Mouse (Mus musculus): Measurements from ENCODE around the gene Ap1m1. TPM values are rescaled to one million over a fixed set of nuclear protein-coding genes. Genes with fewer than 3 reads are reported as not detected.

Ap1m1 gene
- total RNA-seq (2022): 10 to 100 TPM; 42.0 to 48.4 (median 43.4) TPM

DNA sequence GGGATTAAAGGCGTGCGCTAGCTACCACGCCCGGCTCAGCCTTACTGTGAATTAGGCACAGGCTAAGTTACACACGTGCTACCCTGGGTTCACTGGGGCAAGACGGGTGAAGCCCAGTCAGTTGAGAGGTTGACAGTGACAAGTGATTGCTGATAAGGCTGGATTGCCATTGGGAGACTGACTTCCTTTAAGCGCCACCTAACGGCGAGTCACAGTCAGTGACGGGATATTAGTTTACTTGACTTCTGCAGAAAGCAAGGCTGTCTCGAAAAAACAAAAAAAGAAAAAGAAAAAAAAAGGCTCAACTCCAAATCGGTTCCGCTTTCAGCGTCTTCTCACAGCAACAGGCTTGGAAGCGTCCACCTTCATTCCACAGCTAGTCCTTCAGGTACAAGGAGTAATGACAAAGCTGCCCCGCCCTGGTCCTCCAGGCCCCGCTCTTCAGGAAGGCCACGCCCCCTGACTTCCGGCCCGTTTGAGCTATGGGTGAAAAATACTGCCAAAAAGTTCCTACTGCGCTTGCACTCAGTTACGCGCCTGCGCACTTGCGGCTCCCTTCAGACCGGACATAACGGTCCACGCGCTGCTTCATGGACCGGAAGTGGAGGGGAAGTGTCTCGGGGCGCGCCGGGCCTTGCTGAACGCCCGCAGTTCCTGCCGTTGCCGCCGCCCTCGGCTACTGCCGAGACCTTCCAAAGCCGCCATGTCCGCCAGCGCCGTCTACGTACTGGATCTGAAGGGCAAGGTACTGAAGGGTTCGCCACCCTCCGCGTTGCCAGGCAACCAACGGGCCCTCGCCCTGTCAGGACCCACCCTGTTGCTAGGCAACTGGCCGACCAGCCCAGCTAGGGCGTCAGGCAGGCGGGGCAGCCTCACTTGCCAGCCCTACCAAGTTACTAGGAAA is at the start of gene Ap1m1:
Gene Ap1m1, plus strand, starts transcription at position 520 of the 904 bp plus-strand sequence.
- peak; percentile 98 for DNase-seq (ENCODE audit: low spot score)

DNA sequence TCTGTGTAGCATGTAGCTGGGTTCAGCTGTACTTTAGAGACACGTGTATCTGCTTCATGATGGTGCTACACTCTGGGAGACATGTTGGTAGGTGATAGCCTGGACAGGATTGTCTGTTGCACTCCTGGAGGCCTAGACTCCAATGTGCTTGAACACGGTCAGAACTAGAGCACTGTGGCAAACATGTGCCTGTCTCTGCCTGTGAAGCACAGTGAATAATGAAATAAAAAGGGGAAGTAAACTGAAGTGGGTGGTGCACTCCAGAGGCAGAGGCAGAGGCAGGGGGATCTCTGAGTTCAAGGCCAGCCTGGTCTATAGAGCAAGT is 49.6 kb upstream of the Ap1m1 start:
- no peak for DNase-seq (ENCODE audit: low spot score)

DNA sequence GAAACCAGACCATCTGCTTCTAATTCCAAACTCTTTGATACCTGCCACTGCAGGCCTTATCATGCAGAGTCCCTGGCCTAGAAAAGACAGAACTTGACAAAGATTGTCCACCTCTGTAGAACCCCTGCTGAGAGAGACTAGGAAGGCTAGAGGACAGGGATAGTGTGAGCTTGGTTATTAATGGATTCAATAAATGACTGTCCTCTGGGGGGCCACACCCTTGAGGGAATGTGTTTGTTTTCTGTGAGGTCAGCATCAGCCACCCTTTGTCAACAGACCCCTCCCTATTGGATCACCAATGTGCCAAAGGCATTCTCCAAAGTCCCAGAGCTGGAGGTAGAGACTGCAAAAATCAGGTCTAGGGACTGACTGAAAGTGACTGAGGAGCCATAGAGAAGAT is 47.8 kb upstream of the Ap1m1 start:
- DNase-seq (ENCODE audit: low spot score): no peak

- DNase-seq (ENCODE audit: low spot score): no peak
Measured at GRCm38 (mm10) chr8:72197997-72198396, 41.8 kb upstream of the Ap1m1 start.

GRCm38 (mm10) chr8:72208582-72208981 is 31.2 kb upstream of the Ap1m1 start:
- no peak for DNase-seq (ENCODE audit: low spot score)

GRCm38 (mm10) chr8:72210222-72210621 is 29.6 kb upstream of the Ap1m1 start:
- DNase-seq (ENCODE audit: low spot score): no peak

GRCm38 (mm10) chr8:72210710-72211109 is 29.1 kb upstream of the Ap1m1 start:
- DNase-seq (ENCODE audit: low spot score): no peak

DNA sequence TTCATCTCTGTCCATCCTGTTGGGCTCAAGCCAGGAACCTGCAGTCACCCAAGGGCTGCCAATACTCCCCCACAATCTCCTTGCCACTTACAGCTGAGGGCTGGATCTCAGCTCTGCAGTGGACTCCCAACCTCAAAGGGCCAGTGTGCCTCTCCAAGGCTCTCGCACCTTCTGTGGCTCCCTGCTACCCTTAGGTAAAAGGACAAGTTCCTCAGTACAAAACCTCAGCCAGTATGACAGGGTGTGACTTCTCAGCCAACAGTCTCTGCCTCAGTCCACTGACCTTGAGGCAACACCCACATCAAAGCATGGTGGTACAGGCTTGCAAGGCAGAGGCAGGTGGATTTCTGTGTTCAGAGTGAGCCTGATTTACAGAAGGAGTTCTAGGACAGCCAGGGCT is 28.0 kb upstream of the Ap1m1 start:
- no peak for DNase-seq (ENCODE audit: low spot score)

DNA sequence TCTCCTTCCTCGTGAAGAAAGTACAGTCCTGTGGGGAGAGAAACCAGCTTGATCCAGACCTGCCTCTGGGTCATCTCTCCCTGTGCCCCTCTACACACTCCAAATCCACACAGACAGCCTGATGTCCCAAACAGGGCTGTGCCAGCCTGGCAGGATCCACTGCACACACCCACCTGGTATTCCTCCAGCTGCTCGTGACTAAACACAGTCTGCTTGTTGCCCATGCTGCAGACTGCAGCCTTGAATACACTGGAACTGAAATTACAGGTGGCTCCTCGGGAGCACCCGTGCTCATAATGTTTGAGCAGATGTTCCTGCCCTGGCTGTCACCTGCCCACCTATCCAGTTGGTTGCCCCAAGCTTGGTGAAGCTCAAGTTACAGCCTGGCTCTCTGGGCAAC is 27.1 kb upstream of the Ap1m1 start, which contains the start of gene Cib3:
Gene Cib3, minus strand, starts transcription at position 87 of the 400 bp plus-strand sequence.
- no peak for DNase-seq (ENCODE audit: low spot score)

DNA sequence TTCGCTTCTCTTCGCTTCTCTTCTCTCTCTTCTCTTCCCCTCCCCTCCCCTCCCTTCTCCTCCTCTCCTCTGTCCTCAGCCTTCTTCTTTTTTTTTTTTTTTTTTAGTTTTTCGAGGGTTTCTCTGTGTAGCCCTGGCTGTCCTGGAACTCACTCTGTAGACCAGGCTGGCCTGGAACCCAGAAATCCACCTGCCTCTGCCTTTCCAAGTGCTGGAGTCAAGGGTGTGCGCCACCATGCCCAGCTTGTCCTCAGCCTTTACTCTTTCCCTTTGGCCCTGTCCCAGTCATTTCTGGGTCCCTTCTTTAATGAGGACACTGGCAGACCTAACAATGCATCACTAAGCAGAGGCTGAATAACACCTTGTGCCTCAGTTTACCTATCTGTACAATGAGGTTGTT is 26.3 kb upstream of the Ap1m1 start, which contains the start of gene Gm11034:
Gene Gm11034, minus strand, starts transcription at position 101 of the 400 bp plus-strand sequence.
- no peak for DNase-seq (ENCODE audit: low spot score)

GRCm38 (mm10) chr8:72215060-72215459 is 24.8 kb upstream of the Ap1m1 start:
- DNase-seq (ENCODE audit: low spot score): no peak

DNA sequence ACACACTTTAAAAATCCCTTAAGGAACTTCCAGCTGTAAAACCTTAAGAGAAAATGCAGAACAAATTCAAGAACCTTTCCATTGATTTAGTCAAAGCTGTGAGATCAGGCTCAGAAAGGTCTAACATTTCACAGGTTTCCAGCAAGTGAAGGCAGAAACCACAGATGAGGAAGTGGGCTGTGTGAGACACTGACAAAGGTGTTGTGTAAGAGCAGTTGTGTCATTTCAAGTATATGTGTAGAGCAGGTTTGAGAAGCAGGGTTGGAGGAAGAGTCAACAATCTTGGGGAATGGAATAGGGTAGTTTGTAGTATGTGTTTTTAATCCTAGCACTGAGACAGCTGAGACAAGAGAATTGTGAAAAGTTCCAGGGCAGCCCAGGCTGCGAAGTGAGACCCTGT is 23.9 kb upstream of the Ap1m1 start:
- DNase-seq (ENCODE audit: low spot score): no peak

DNA sequence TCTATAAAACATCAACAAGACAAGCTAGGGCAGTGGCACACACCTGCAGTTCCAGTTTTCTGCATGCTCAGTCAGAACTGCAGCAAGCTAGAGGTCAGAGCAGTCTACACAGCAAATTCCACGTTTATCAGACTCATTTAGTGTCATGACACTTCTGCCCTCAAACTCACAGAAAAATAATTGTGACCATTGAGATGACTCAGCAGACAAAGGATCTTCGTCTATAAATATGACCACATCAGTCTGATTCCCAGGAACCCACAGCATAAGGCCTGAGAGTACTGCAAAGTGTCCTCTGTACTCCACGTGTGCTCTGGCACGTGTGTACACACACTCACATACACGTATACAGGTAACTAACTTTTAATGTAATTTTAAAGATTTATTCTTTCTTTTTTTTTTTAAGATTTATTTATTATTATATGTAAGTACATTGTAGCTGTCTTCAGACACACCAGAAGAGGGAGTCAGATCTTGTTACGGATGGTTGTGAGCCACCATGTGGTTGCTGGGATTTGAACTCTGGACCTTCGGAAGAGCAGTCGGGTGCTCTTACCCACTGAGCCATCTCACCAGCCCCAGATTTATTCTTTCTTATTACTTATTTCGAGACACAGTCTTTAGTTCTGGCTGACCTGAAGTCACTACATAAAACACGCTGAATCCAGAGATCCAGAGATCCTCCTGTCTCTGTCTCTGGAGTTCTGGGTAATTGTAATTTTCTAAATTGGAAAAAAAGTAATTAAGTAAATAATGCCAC is 20.9 kb upstream of the Ap1m1 start:
- no peak for DNase-seq (ENCODE audit: low spot score)

- DNase-seq (ENCODE audit: low spot score): peak; percentile 93
Measured at GRCm38 (mm10) chr8:72219541-72220363, 20.1 kb upstream of the Ap1m1 start, which contains the start of gene Fam32a. TSS of gene Fam32a (plus strand) at chr8:72219730.

GRCm38 (mm10) chr8:72220758-72221157 is 19.1 kb upstream of the Ap1m1 start:
- DNase-seq (ENCODE audit: low spot score): no peak

- DNase-seq (ENCODE audit: low spot score): no peak
Measured at GRCm38 (mm10) chr8:72222656-72223055, 17.2 kb upstream of the Ap1m1 start.

DNA sequence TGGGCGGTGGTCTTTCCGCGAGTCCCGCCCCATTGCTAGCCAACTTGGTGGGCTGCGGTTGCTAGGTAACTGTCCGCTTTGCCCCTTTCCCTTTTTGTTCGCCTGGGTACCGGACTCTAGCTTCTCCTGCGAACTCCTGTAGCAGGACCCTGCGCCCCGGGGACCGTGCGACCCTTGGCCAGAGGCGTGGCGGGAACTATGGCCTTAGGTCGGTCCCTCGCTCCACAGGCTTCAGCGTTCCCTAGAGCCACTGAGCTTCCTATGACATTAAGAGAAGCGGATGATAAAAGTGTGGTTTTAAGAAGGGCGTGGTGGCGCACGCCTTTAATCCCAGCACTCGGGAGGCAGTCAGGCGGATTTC is 565 bp downstream of the Ap1m1 start:
- DNase-seq (ENCODE audit: low spot score): no peak

- DNase-seq (ENCODE audit: low spot score): no peak
Measured at GRCm38 (mm10) chr8:72240951-72241350, 1.1 kb downstream of the Ap1m1 start.

GRCm38 (mm10) chr8:72242226-72242625 is 2.4 kb downstream of the Ap1m1 start:
- no peak for DNase-seq (ENCODE audit: low spot score)

DNA sequence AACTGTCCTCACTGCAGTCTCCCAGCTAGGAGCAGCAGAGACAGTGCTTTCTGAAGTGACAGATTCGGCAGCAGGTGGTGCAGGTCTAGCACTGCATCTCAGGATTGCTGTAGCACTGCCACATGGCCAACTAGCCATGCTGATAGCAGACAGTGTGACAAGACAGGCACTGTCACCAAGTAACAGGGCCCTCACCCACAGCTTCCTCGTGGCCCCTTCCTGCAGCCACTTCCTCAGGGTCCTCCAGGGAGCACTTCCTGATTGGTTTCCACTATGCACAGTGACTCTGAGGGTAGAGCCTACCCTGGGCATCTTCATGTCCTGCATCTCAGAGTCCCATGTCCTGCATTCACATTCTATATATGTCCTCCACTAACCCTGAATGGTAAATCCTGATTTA is 4.8 kb downstream of the Ap1m1 start:
- DNase-seq (ENCODE audit: low spot score): no peak

- DNase-seq (ENCODE audit: low spot score): no peak
Measured at GRCm38 (mm10) chr8:72257171-72257901, 17.5 kb downstream of the Ap1m1 start.
